Mouse (Mus musculus): ENCODE measurements around the gene Tesk1.

DNA sequence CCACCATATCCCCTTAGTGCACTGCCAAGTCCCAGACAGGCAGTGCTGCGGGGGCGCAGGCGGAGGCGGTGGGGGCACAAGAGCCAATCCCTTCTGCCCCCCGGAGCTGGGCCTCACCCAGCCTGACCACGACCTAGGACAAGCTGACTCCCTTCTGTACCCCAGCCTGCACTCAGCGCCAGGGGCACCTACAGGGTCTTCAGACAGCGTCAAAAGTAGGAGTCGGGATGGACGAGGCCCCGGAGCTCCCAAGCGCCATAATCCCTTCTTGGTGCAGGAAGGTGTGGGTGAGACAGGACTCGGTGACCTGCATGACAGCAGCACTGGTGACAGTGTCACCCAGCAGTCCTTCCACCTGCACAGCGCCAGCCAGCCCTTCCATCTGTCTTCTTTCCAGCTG is 27.0 kb upstream of the Tesk1 start:
- TF ChIP-seq TAL1 (IDR thresholded peaks at IDR 0.05; ENCODE audit: low read length): no peak
- no peak for TF ChIP-seq GATA1 (IDR thresholded peaks at IDR 0.05; ENCODE audit: low read length)

Data from erythroblast, embryonic 14.5 days (primary cell).